Mouse (Mus musculus) T-cell, adult 66 days (primary cell): ENCODE results near the gene Zcchc7. TPM values are rescaled to one million over a fixed set of nuclear protein-coding genes. Genes with fewer than 3 reads are reported as not detected.

Experiments
- total RNA-seq, 2 experiments: library from RNA; stranded (reverse); gene quantifications; 3 replicates in 1 of 2; 4 replicates in 1 of 2; pipeline ENCODE4 v1.2.4; 2023

Gene Zcchc7
- total RNA-seq = 100 to 1,000 TPM; 117 to 128 TPM

DNA sequence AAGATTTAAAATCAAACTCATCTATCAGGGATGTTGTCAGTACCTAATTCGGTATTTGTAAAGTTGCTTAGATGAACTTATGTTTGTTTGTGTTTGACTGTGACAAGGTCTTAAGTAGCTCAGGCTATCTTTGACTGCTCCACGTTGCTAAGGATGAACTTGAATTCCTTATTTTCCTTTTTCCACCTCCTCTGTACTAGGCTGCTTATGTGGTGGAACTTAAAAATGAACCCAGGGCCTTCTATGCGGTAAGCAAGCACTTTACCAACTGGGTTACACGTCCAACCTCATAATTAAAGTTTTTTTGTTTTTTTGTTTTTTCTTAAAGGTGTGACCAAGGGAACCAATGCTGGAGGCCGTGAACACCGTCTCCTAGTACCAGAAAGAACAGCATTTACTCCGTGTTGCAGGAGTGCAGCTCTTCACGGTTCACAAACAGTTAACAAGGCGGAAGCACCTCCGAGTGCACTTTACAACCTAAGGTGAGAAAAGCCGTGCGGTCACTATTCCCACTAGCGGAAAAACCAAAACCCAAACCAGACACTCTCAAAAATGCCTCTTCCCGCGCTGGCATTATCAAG lies at the start of gene Zcchc7:
Gene Zcchc7, plus strand, starts transcription at position 325 of the 581 bp plus-strand sequence.

DNA sequence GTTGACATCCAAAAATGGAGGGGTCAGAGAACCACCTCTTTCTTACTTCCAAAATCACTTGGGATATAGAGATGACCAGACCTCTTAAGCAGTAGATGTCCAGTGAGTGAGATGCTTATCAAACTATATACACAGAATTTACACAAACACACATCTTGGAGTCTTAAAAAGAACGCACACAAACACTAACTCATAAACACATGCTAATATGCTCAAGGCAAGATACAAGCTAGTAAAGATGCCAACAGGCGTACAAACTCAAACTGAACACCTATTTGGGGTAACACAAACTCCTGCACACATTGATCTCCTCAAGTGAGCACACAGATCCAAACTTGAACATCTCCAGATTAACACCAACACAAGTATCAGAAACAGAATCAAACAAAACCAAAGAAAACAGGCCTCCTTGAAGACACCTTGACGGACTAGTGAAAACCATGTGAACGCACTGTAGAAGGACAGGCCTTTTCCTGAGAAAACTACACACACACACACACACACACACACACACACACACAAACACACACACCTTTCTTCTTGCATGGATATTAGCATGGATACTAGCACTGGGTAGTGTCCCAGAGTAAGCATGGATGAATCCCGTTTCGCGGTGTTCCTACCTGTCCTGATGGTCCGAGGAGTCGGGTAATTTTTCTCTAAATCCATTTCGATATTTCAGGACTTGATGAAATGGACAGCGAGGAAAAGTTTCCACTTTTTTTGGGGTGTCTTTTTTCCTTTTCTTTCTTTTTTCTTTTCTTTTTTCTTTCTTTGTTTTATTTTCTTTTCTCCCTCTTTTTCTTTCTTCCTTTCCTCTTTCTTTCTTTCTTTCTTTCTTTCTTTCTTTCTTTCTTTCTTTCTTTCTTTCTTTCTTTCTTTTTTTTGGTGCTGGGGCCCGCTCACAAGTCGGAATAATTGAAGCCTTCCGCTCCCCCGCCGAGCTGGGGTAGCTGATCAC lies 45.7 kb upstream of the Zcchc7 start, which contains the start of gene Pax5:
Gene Pax5, minus strand, starts transcription at position 748 of the 961 bp plus-strand sequence.

DNA sequence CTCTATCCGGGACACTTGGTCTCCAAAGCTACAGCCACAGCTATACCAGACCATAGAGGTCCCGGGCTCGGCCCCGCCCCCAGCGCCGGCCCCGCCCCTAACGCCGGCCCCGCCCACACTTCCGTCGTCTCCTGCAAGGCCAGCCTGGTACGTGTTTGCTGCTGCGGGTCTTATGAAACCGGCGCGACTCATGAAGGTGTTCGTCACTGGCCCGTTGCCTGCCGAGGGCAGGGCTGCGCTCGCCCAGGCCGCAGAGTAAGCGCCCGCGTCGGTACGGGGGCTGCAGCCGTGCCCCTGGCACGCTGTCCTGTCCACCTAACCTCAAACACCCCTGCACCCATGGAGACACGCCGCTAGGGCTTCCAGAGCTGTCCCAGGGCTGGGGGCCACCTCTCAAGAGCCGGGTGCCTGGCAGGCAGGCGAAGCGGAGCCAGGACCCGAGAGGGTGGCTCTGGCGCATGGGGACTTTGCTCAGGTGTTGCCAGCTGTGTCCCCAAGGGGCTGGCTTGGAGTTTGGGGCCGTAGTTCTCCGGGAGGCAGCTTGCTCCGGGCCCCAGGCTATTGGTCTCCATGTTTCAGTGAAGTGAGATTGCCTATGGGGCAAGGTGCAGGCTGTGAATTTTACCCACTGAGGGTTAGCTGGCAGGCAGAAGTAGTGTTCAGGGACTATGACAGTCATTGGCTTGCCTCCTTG lies 225.8 kb downstream of the Zcchc7 start, which contains the start of gene Grhpr:
Gene Grhpr, plus strand, starts transcription at position 116 of the 694 bp plus-strand sequence.

Other genes starting within 250 kb of the Zcchc7 start
- 1 to 10 TPM; 1.6 to 4.8 TPM for gene Pax5, start 45.4 kb upstream of the Zcchc7 start, total RNA-seq
- 10 to 100 TPM; 13.0 to 14.8 TPM for gene Grhpr, start 225.5 kb downstream of the Zcchc7 start, total RNA-seq